Mouse (Mus musculus) MEL (cell line): ENCODE data around the gene Blm. TPM values are rescaled to one million over a fixed set of nuclear protein-coding genes. Genes with fewer than 3 reads are reported as not detected.
A peak's percentile ranks its signal among the peaks of the same experiment; 100 is the strongest.

Source experiments
- DNase-seq: peaks from one replicate; pipeline ENCODE4 v3.0.0; 2011; ENCODE audit warnings: low read depth, low spot score
- H3K27ac ChIP-seq: 2 replicates; pipeline ENCODE4 v1.5.1; 2012; ENCODE audit warnings: low read depth, mild to moderate bottlenecking, control low read depth, low read length, moderate library complexity; ENCODE audit not compliant: control insufficient read depth
- H3K27me3 ChIP-seq, 2 experiments: fragments of 150-350 bp in 1 of 2; sonication (generic) in 1 of 2; 2 replicates each; pipeline ENCODE4 v1.6.1; 2012; ENCODE audit warnings: low read length in 2 of 2, mild to moderate bottlenecking in 2 of 2, improper control_type of control experiment in 1 of 2, moderate library complexity in 1 of 2; ENCODE audit not compliant: insufficient read depth in 2 of 2, control insufficient read depth in 1 of 2
- H3K36me3 ChIP-seq, 2 experiments: 2 replicates each; pipeline ENCODE4 v1.6.1; 2012 to 2014; ENCODE audit warnings: low read length in 2 of 2, improper control_type of control experiment in 1 of 2, inconsistent platforms in 1 of 2, mild to moderate bottlenecking in 1 of 2; ENCODE audit not compliant: insufficient read depth in 2 of 2, control insufficient read depth in 1 of 2
- H3K4me1 ChIP-seq, 2 experiments: fragments of 150-350 bp in 1 of 2; sonication (generic) in 1 of 2; 2 replicates each; pipeline ENCODE4 v1.6.1; 2012; ENCODE audit warnings: low read length in 2 of 2, improper control_type of control experiment in 1 of 2, mild to moderate bottlenecking in 1 of 2; ENCODE audit not compliant: insufficient read depth in 2 of 2, control insufficient read depth in 1 of 2
- H3K4me3 ChIP-seq, 2 experiments: fragments of 150-350 bp in 1 of 2; sonication (generic) in 1 of 2; 2 replicates each; pipeline ENCODE4 v1.5.1; 2012; ENCODE audit warnings: low read depth in 2 of 2, low read length in 2 of 2, mild to moderate bottlenecking in 2 of 2, moderate library complexity in 2 of 2, control low read depth in 1 of 2, improper control_type of control experiment in 1 of 2; ENCODE audit not compliant: control insufficient read depth in 1 of 2, insufficient read depth in 1 of 2
- H3K79me2 ChIP-seq: 2 replicates; pipeline ENCODE4 v1.6.1; 2012; ENCODE audit warnings: mild to moderate bottlenecking, low read length, moderate library complexity; ENCODE audit not compliant: control insufficient read depth, poor library complexity, insufficient read depth
- H3K9ac ChIP-seq: 2 replicates; pipeline ENCODE4 v1.6.1; 2012; ENCODE audit warnings: low read depth, mild to moderate bottlenecking, control low read depth, low read length, moderate library complexity; ENCODE audit not compliant: control insufficient read depth, poor library complexity, severe bottlenecking
- H3K9me3 ChIP-seq: fragments of 150-350 bp; sonication (generic); replicated peaks from 2 replicates; pipeline ENCODE4 v1.6.1; 2012; ENCODE audit warnings: mild to moderate bottlenecking, low read length, improper control_type of control experiment, moderate library complexity; ENCODE audit not compliant: insufficient read depth
- E2F4 ChIP-seq: IDR thresholded peaks from 2 replicates; pipeline ENCODE4 v1.6.1; 2011; ENCODE audit warnings: low read depth, low read length, improper control_type of control experiment, borderline replicate concordance
- EP300 ChIP-seq, 2 experiments: IDR thresholded peaks; 2 replicates each; pipeline ENCODE4 v1.6.1; 2011; ENCODE audit warnings: improper control_type of control experiment in 2 of 2, low read length in 2 of 2, low read depth in 1 of 2, mild to moderate bottlenecking in 1 of 2
- ETS1 ChIP-seq: IDR thresholded peaks from 2 replicates; pipeline ENCODE4 v1.6.1; 2012; ENCODE audit warnings: low read depth, mild to moderate bottlenecking, inconsistent platforms, low read length, improper control_type of control experiment, moderate library complexity
- GATA1 ChIP-seq: IDR thresholded peaks from 2 replicates; pipeline ENCODE4 v1.6.1; 2011; ENCODE audit warnings: low read depth, low read length, improper control_type of control experiment
- MAFK ChIP-seq: IDR thresholded peaks from 2 replicates; pipeline ENCODE4 v1.6.1; 2011; ENCODE audit warnings: low read depth, mild to moderate bottlenecking, low read length, improper control_type of control experiment, borderline replicate concordance
- MAZ ChIP-seq: IDR thresholded peaks from 2 replicates; pipeline ENCODE4 v1.6.1; 2012; ENCODE audit warnings: low read depth, mild to moderate bottlenecking, inconsistent platforms, low read length, improper control_type of control experiment
- MEF2A ChIP-seq: IDR thresholded peaks from 2 replicates; pipeline ENCODE4 v1.6.1; 2014; ENCODE audit warnings: low read depth, mild to moderate bottlenecking, inconsistent platforms, low read length, improper control_type of control experiment; ENCODE audit not compliant: poor library complexity, insufficient replicate concordance, severe bottlenecking; ENCODE audit errors: extremely low read depth
- MXI1 ChIP-seq: IDR thresholded peaks from 2 replicates; pipeline ENCODE4 v1.6.1; 2011; ENCODE audit warnings: mild to moderate bottlenecking, low read depth, low read length, improper control_type of control experiment
- POLR2A ChIP-seq, 2 experiments: IDR thresholded peaks; 2 replicates each; pipeline ENCODE4 v1.6.1; 2011 to 2012; ENCODE audit warnings: low read length in 2 of 2, mild to moderate bottlenecking in 2 of 2, control low read depth in 1 of 2, improper control_type of control experiment in 1 of 2, low read depth in 1 of 2, moderate library complexity in 1 of 2; ENCODE audit not compliant: control insufficient read depth in 1 of 2, insufficient read depth in 1 of 2, poor library complexity in 1 of 2
- POLR2AphosphoS2 ChIP-seq: IDR thresholded peaks from 2 replicates; pipeline ENCODE4 v1.6.1; 2011; ENCODE audit warnings: low read length, improper control_type of control experiment
- POLR2AphosphoS5 ChIP-seq: IDR thresholded peaks from 2 replicates; pipeline ENCODE4 v1.6.1; 2012; ENCODE audit warnings: low read depth, borderline replicate concordance, mild to moderate bottlenecking, inconsistent platforms, low read length, moderate library complexity, mixed read lengths
- RCOR1 ChIP-seq: IDR thresholded peaks from 2 replicates; pipeline ENCODE4 v1.6.1; 2012; ENCODE audit warnings: low read depth, mild to moderate bottlenecking, inconsistent platforms, low read length, improper control_type of control experiment
- SMC3 ChIP-seq: IDR thresholded peaks from 2 replicates; pipeline ENCODE4 v1.6.1; 2011; ENCODE audit warnings: low read depth, low read length, improper control_type of control experiment
- TAL1 ChIP-seq: IDR thresholded peaks from 2 replicates; pipeline ENCODE4 v1.6.1; 2012; ENCODE audit warnings: mild to moderate bottlenecking, inconsistent platforms, low read length, moderate library complexity, mixed read lengths
- TBP ChIP-seq: IDR thresholded peaks from 2 replicates; pipeline ENCODE4 v1.8.0; 2011; ENCODE audit warnings: low read depth, low read length, improper control_type of control experiment
- TCF12 ChIP-seq: IDR thresholded peaks from 2 replicates; pipeline ENCODE4 v1.6.1; 2014; ENCODE audit warnings: low read depth, mild to moderate bottlenecking, inconsistent platforms, low read length, improper control_type of control experiment, moderate library complexity
- UBTF ChIP-seq: IDR thresholded peaks from 2 replicates; pipeline ENCODE4 v1.6.1; 2012; ENCODE audit warnings: low read depth, mild to moderate bottlenecking, inconsistent platforms, low read length, improper control_type of control experiment, moderate library complexity, borderline replicate concordance; ENCODE audit not compliant: insufficient read depth
- ZC3H11A ChIP-seq: IDR thresholded peaks from 2 replicates; pipeline ENCODE4 v1.6.1; 2012; ENCODE audit warnings: low read depth, mild to moderate bottlenecking, inconsistent platforms, low read length, improper control_type of control experiment
- ZKSCAN1 ChIP-seq: IDR thresholded peaks from 2 replicates; pipeline ENCODE4 v1.6.1; 2012; ENCODE audit warnings: low read depth, mild to moderate bottlenecking, inconsistent platforms, low read length, improper control_type of control experiment, moderate library complexity
- polyA plus RNA-seq, 2 experiments: library from polyadenylated mRNA; stranded (reverse) in 1 of 2; unstranded in 1 of 2; fragments of >175 nt in 1 of 2; fragments of >200 nt in 1 of 2; gene quantifications; 2 replicates each; pipeline versions ENCODE4 v1.2.1 to v1.2.4; 2012; ENCODE audit warnings: low replicate concordance in 2 of 2, low read depth in 1 of 2; ENCODE audit not compliant: insufficient read length in 2 of 2, insufficient read depth in 1 of 2, missing spikeins in 1 of 2
- total RNA-seq: library from RNA; depleted of rRNA; stranded (reverse); fragments of 300-350 nt; gene quantifications from 2 replicates; pipeline ENCODE4 v1.2.3, GENCODE M21; 2012

Blm gene
- total and polyA plus RNA-seq, 3 experiments: 28.5 to 83.8 (median 52.0) TPM

DNA sequence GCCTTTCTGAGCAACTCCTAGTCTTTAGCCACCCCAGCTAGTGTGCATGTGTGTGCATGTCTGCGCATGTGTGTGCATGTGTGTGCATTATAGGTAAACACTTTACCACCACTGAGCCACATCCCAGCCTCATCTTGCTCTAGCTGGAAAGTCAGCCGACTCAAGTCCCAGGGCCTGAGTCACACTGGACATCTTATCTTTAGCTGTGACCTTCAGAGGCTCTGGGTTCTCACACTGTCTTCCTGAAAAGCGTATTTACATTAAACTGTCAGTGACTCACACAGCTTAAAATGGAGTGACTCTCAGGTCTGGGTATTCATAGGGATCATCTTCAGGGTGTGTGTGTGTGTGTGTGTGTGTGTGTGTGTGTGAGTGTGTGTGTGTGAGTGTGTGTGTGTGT lies 99.3 kb downstream of the Blm start:
- Histone ChIP-seq H3K27me3 (no peaks in the 10 kb centered on the region), H3K36me3 (peaks cover 0 to 18% of the 10 kb centered on the region in 2 experiments; a peak in 2 of 4 replicates), H3K4me1 (peaks cover 14 to 31% of the 10 kb centered on the region in 2 experiments)
- TF ChIP-seq ETS1: 0 out of 2 replicates have a peak, but pooled peaks have one; percentile 6
- TF ChIP-seq EP300 (IDR thresholded peaks at IDR 0.05; ENCODE audit: low read depth in 1 of 2, low read length in 2 of 2): peak in 1 of 2 experiments; percentile 14; a peak in 1 of 4 replicates
- no peak for TF ChIP-seq MAFK
- TF ChIP-seq GATA1: peak; percentile 31; the same call in 1 of the 2 replicates
- TF ChIP-seq, all 39 proteins: peak for 3
- H3K79me2 ChIP-seq: no peaks in the 10 kb centered on the region
- H3K4me3 ChIP-seq: no peak overlapping the region
- peak; percentile 57 for DNase-seq
- H3K9ac ChIP-seq: no peak overlapping the region
- H3K27ac ChIP-seq: 0 out of 2 replicates have a peak overlapping the region, but pooled peaks have one; percentile 2
- H3K9me3 ChIP-seq: no peaks in the 10 kb centered on the region

DNA sequence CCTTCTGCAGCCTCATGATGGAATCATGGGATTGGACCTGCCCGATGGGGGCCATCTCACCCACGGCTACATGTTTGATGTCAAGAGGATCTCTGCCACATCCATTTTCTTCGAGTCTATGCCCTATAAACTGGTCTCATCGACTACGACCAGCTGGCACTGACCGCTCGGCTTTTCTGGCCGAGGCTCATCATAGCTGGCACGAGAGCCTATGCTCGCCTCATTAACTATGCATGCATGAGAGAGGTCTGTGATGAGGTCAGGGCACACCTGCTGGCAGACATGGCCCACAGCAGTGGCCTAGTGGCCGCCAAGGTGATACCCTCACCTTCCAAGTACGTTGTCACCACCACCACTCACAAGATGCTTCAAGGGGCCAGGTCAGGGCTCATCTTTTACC lies 105.3 kb downstream of the Blm start:
- Histone ChIP-seq H3K27ac (no peak overlapping the region), H3K9ac (no peak overlapping the region), H3K79me2 (no peaks in the 10 kb centered on the region), H3K27me3 (no peaks in the 10 kb centered on the region), H3K4me3 (no peak overlapping the region), H3K4me1 (peaks cover 3 to 16% of the 10 kb centered on the region in 2 experiments), H3K9me3 (no peaks in the 10 kb centered on the region), H3K36me3 (peaks cover 0 to 6% of the 10 kb centered on the region in 2 experiments; a peak in 2 of 4 replicates)
- TF ChIP-seq POLR2AphosphoS2 (no peak), ZKSCAN1 (no peak), TCF12 (no peak), MAFK (no peak), TAL1 (no peak), MAZ (no peak), ETS1 (no peak), E2F4 (no peak)
- DNase-seq: no peak

DNA sequence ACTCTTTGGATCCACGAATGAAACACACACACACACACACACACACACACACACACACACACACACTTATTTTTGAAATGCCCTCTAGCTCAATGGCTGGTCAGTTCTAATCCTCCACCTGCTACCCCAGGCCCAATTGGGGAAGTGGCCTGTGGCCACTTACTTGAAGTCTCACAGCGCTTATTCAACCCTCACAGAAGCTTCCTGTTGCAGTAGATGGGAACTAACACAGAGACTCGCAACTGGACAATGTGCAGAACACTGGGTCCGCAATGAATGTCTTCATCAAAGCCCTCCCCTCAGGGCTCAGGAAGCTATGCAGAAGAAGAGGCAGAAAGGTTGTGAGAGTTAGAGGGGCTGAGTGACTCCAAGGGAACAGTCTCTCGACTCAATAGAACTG lies 107.2 kb downstream of the Blm start:
- no peaks in the 10 kb centered on the region for H3K27me3 ChIP-seq
- peaks cover 0 to 5% of the 10 kb centered on the region in 2 experiments; a peak in 1 of 4 replicates for H3K4me1 ChIP-seq
- H3K36me3 ChIP-seq: no peaks in the 10 kb centered on the region; a peak in 1 of 4 replicates
- no peak overlapping the region for H3K9ac ChIP-seq
- H3K79me2 ChIP-seq: no peaks in the 10 kb centered on the region
- TF ChIP-seq POLR2AphosphoS5 (no peak), EP300 (IDR thresholded peaks at IDR 0.05; ENCODE audit: low read depth in 1 of 2, low read length in 2 of 2) (no peak), UBTF (no peak), SMC3 (no peak), ETS1 (no peak), POLR2A (IDR thresholded peaks at IDR 0.05; ENCODE audit: control insufficient read depth in 1 of 2, insufficient read depth in 1 of 2, low read depth in 1 of 2, low read length in 2 of 2, poor library complexity in 1 of 2) (no peak), TCF12 (no peak), MXI1 (no peak), RCOR1 (no peak), ZC3H11A (no peak), GATA1 (no peak), TBP (no peak), TAL1 (no peak), MEF2A (no peak)
- TF ChIP-seq, all 39 proteins: peak for 0
- DNase-seq: no peak
- Histone ChIP-seq H3K27ac (no peak overlapping the region), H3K4me3 (no peak overlapping the region), H3K9me3 (no peaks in the 10 kb centered on the region)
